Mouse (Mus musculus) forebrain, postnatal 0 days (tissue): Measurements from ENCODE around the gene 1700020D05Rik. TPM values are rescaled to one million over a fixed set of nuclear protein-coding genes. Genes with fewer than 3 reads are reported as not detected.
A peak's percentile ranks its signal among the peaks of the same experiment; 100 is the strongest.

ENCODE experiments used
- ATAC-seq: fragments of 200-750 bp; cut with Nextera tagmentation; 2 replicates; pipeline ENCODE4 v1.8.0; 2017; ENCODE audit warnings: mild to moderate bottlenecking, moderate library complexity
- DNase-seq: peaks from one replicate; pipeline ENCODE4 v3.0.0-alpha.2; 2015
- H3K27ac ChIP-seq: fragments of 300-500 bp; sonication (generic); 2 replicates; pipeline ENCODE4 v1.5.1; 2014; ENCODE audit warnings: low read depth, mild to moderate bottlenecking, antibody characterized with exemption, low read length, moderate library complexity, mixed read lengths
- H3K27me3 ChIP-seq: fragments of 300-500 bp; sonication (generic); 2 replicates; pipeline ENCODE4 v1.6.1; 2014; ENCODE audit warnings: mild to moderate bottlenecking, low read length, mixed read lengths; ENCODE audit not compliant: insufficient read depth
- H3K36me3 ChIP-seq: fragments of 300-500 bp; sonication (generic); 2 replicates; pipeline ENCODE4 v1.6.1; 2014; ENCODE audit warnings: mild to moderate bottlenecking, moderate library complexity; ENCODE audit not compliant: insufficient read depth
- H3K4me1 ChIP-seq: fragments of 300-500 bp; sonication (generic); 2 replicates; pipeline ENCODE4 v1.6.1; 2014; ENCODE audit warnings: antibody characterized with exemption; ENCODE audit not compliant: insufficient read depth
- H3K4me2 ChIP-seq: fragments of 300-500 bp; sonication (generic); 2 replicates; pipeline ENCODE4 v1.6.1; 2014; ENCODE audit warnings: low read depth, mild to moderate bottlenecking, moderate library complexity
- H3K4me3 ChIP-seq: fragments of 300-500 bp; sonication (generic); 2 replicates; pipeline ENCODE4 v1.5.1; 2014; ENCODE audit warnings: low read depth, low read length, mixed read lengths
- H3K9ac ChIP-seq: fragments of 300-500 bp; sonication (generic); 2 replicates; pipeline ENCODE4 v1.6.1; 2014; ENCODE audit warnings: mild to moderate bottlenecking
- H3K9me3 ChIP-seq: fragments of 300-500 bp; sonication (generic); 2 replicates; pipeline ENCODE4 v1.6.1; 2016; ENCODE audit warnings: low read length
- CTCF ChIP-seq: sonication (generic); IDR thresholded peaks from 2 replicates; pipeline ENCODE4 v1.5.1; 2016; ENCODE audit warnings: antibody characterized with exemption, control low read depth, low read depth
- WGBS: fragments of 180-500 bp; shearing (Covaris S2); extraction: QIAGEN DNeasy Blood & Tissue Kit; methylation state at CpG from one replicate; pipeline ENCODE4 v1.1.7; 2014; 5-methylcytosine and 5-hydroxymethylcytosine counted together
- polyA plus RNA-seq: library from polyadenylated mRNA; unstranded; fragments of >200 nt; fragmentation: Nextera tagmentation; extraction: Ambion mirVana; gene quantifications from 2 replicates; pipeline ENCODE4 v1.2.1, GENCODE M21; 2015
- total RNA-seq: library from RNA; depleted of rRNA; stranded (reverse); fragments of >200 nt; gene quantifications from 2 replicates; pipeline ENCODE4 v1.2.3, GENCODE M21; 2014

The 1700020D05Rik gene
- total and polyA plus RNA-seq, 2 experiments from 2014 or later: 5.0 TPM; not detected in 1

DNA sequence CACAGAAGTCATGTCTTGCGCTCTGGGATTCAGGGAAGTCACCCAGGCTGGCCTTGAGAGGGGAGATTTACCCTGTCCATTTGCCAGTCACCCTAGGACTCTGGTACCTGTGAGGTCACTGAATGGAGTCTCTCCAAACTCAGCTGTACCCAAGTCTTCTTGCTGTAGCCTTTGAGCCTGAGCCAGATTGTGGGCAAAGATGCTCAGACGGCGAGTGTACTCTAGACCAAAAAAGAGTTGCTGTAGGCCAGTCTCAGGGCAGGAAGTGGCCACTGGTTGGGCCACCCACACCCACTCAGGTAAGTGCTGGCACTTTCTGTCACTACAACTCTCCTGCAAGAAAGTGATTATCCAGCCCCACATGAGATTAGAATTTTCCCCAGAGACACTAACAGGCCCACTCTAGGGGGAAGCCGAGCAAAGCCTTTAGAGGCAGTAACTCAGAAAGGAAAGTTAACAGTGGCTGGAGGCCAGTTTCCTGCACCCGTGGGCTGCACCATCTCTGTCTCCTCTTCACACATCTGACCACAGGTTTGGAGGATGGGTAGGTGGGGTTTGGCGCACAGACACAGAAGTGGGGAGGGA is 36.6 kb downstream of the 1700020D05Rik start:
- Histone ChIP-seq H3K9me3 (no peaks in the 10 kb centered on the region), H3K4me2 (no peak overlapping the region), H3K27me3 (no peaks in the 10 kb centered on the region), H3K9ac (no peak overlapping the region), H3K36me3 (peaks cover 41% of the 10 kb centered on the region), H3K4me1 (no peaks in the 10 kb centered on the region; the same call in 1 of the 2 replicates), H3K4me3 (no peak overlapping the region), H3K27ac (no peak overlapping the region)
- no peak for TF ChIP-seq CTCF
- ATAC-seq (no peak), DNase-seq (no peak)
- 91% methylated on average over 6 of the region's 6 CpGs for WGBS

- 96% methylated on average over 8 of the region's 8 CpGs for WGBS
- no peak for TF ChIP-seq CTCF
- H3K4me3 ChIP-seq: no peak overlapping the region
- DNase-seq (no peak), ATAC-seq (no peak)
- H3K4me2 ChIP-seq: no peak overlapping the region
- H3K4me1 ChIP-seq: peaks cover 9% of the 10 kb centered on the region
- H3K27ac ChIP-seq: no peak overlapping the region
- H3K9ac ChIP-seq: no peak overlapping the region
- H3K27me3 ChIP-seq: no peaks in the 10 kb centered on the region
- H3K36me3 ChIP-seq: peaks cover 41% of the 10 kb centered on the region
- no peaks in the 10 kb centered on the region for H3K9me3 ChIP-seq
Observed at GRCm38 (mm10) chr19:5465037-5465436, 38.5 kb downstream of the 1700020D05Rik start.

DNA sequence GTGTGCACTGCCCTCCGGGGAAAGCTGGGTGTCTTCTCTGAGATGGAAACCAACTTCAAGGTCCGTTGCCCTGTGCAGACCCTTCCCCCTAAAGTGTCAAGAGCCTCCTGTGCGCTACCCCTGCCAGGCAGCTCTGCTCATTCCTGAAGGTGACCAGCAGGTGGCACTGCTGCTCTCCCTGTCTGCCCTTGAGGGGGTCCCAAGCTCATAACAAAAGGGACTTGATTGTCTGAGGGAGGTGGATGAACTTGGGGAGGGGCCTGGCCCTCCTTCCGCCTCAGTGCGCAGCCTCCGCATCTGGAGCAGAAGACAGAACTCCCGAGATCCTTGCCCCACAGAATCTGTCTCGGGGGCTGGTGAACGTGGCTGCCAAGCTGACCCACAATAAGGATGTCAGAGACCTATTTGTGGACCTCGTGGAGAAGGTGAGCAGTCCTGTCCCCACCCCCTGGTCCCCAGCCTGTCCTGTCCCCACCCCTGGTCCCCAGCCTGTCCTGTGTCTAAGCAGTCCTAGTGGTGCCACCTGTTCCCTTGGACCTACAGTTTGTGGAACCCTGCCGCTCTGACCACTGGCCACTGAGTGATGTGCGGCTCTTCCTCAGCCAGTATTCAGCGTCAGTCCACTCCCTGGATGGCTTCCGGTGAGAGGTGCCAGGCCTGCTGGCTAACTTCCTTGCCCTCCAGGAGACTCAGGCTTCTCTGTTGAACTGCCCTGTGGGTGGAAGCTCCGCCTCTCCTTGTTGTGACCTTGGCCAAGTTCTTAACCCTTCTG is 39.6 kb downstream of the 1700020D05Rik start:
- WGBS: 31% methylated on average over 15 of the region's 15 CpGs
- peak overlapping the region; percentile 47 for H3K9ac ChIP-seq
- H3K4me2 ChIP-seq: peak overlapping the region; percentile 51
- peak; percentile 86 for DNase-seq
- peak overlapping the region; percentile 64 for H3K27ac ChIP-seq
- H3K4me1 ChIP-seq: peaks cover 15% of the 10 kb centered on the region
- H3K4me3 ChIP-seq: peak overlapping the region; percentile 29
- ATAC-seq: peak; percentile 70
- no peaks in the 10 kb centered on the region for H3K9me3 ChIP-seq
- TF ChIP-seq CTCF: peak; percentile 94
- no peaks in the 10 kb centered on the region for H3K27me3 ChIP-seq
- H3K36me3 ChIP-seq: peaks cover 41% of the 10 kb centered on the region

- Histone ChIP-seq H3K9me3 (no peaks in the 10 kb centered on the region), H3K27me3 (no peaks in the 10 kb centered on the region), H3K4me2 (no peak overlapping the region), H3K4me3 (no peak overlapping the region), H3K4me1 (peaks cover 16% of the 10 kb centered on the region), H3K9ac (no peak overlapping the region), H3K27ac (no peak overlapping the region), H3K36me3 (peaks cover 41% of the 10 kb centered on the region)
- DNase-seq (no peak), ATAC-seq (no peak)
- WGBS: 92% methylated on average over 9 of the region's 9 CpGs
- no peak for TF ChIP-seq CTCF
Observed at GRCm38 (mm10) chr19:5463212-5463611, 40.4 kb downstream of the 1700020D05Rik start.

- WGBS: 82% methylated on average over 6 of the region's 6 CpGs
- DNase-seq (no peak), ATAC-seq (no peak)
- no peaks in the 10 kb centered on the region for H3K9me3 ChIP-seq
- no peaks in the 10 kb centered on the region for H3K27me3 ChIP-seq
- H3K36me3 ChIP-seq: peaks cover 33% of the 10 kb centered on the region
- peak overlapping the region; percentile 93 for H3K4me2 ChIP-seq
- H3K4me1 ChIP-seq: peaks cover 23% of the 10 kb centered on the region
- peak overlapping the region; percentile 77; the same call in 1 of the 2 replicates for H3K9ac ChIP-seq
- peak overlapping the region; percentile 88 for H3K4me3 ChIP-seq
- TF ChIP-seq CTCF: no peak
- no peak overlapping the region for H3K27ac ChIP-seq
Observed at GRCm38 (mm10) chr19:5461411-5461810, 42.2 kb downstream of the 1700020D05Rik start.

GRCm38 (mm10) chr19:5460465-5460911 is 43.1 kb downstream of the 1700020D05Rik start, which contains the start of gene Fibp:
TSS of gene Fibp (plus strand) at chr19:5460615.
- 2% methylated on average over 32 of the region's 32 CpGs for WGBS
- peaks cover 30% of the 10 kb centered on the region for H3K4me1 ChIP-seq

GRCm38 (mm10) chr19:5459896-5460295 is 43.7 kb downstream of the 1700020D05Rik start:
- H3K9ac ChIP-seq: peak overlapping the region; percentile 77
- peak overlapping the region; percentile 88 for H3K4me3 ChIP-seq
- peaks cover 33% of the 10 kb centered on the region for H3K4me1 ChIP-seq
- no peaks in the 10 kb centered on the region for H3K27me3 ChIP-seq
- DNase-seq (no peak), ATAC-seq (no peak)
- H3K36me3 ChIP-seq: peaks cover 17% of the 10 kb centered on the region
- WGBS: 30% methylated on average over 3 of the region's 3 CpGs
- H3K9me3 ChIP-seq: no peaks in the 10 kb centered on the region
- no peak for TF ChIP-seq CTCF
- peak overlapping the region; percentile 81 for H3K27ac ChIP-seq
- peak overlapping the region; percentile 93 for H3K4me2 ChIP-seq

More at GRCm38 (mm10) chr19:5460465-5460911, 43.1 kb downstream of the 1700020D05Rik start, which contains the start of gene Fibp:
- DNase-seq (peak; percentile 94), ATAC-seq (peak; percentile 70)
- peaks cover 23% of the 10 kb centered on the region for H3K36me3 ChIP-seq
- H3K4me2 ChIP-seq: peak within 1 kb of the TSS; percentile 93
- TF ChIP-seq CTCF: no peak
- H3K9me3 ChIP-seq: no peaks in the 10 kb centered on the region
- H3K4me3 ChIP-seq: peak within 1 kb of the TSS; percentile 88
- H3K27ac ChIP-seq: peak within 1 kb of the TSS; percentile 81
- H3K27me3 ChIP-seq: no peaks in the 10 kb centered on the region
- H3K9ac ChIP-seq: peak within 1 kb of the TSS; percentile 77
